Mouse (Mus musculus) kidney, embryonic 15.5 days (tissue): ENCODE results near the gene Thada. TPM values are rescaled to one million over a fixed set of nuclear protein-coding genes. Genes with fewer than 3 reads are reported as not detected.

ENCODE experiments used
- ATAC-seq: fragments of 200-750 bp; cut with Nextera tagmentation; replicated peaks from 2 replicates; pipeline ENCODE4 v1.8.0; 2017; ENCODE audit warnings: moderate TSS enrichment; ENCODE audit not compliant: low FRiP score
- H3K27ac ChIP-seq: fragments of 300-500 bp; sonication (generic); 2 replicates; pipeline ENCODE4 v1.5.1; 2015; ENCODE audit warnings: mild to moderate bottlenecking, inconsistent platforms
- H3K27me3 ChIP-seq: fragments of 300-500 bp; sonication (generic); 2 replicates; pipeline ENCODE4 v1.6.1; 2015; ENCODE audit warnings: inconsistent platforms
- H3K36me3 ChIP-seq: fragments of 300-500 bp; sonication (generic); 2 replicates; pipeline ENCODE4 v1.6.1; 2015; ENCODE audit warnings: inconsistent platforms
- H3K4me1 ChIP-seq: fragments of 300-500 bp; sonication (generic); 2 replicates; pipeline ENCODE4 v1.6.1; 2015; ENCODE audit warnings: inconsistent platforms
- H3K4me2 ChIP-seq: fragments of 300-500 bp; sonication (generic); 2 replicates; pipeline ENCODE4 v1.6.1; 2015; ENCODE audit warnings: moderate library complexity, mild to moderate bottlenecking, inconsistent platforms
- H3K4me3 ChIP-seq: fragments of 300-500 bp; sonication (generic); replicated peaks from 2 replicates; pipeline ENCODE4 v1.5.1; 2015; ENCODE audit warnings: mild to moderate bottlenecking, inconsistent platforms
- H3K9ac ChIP-seq: fragments of 300-500 bp; sonication (generic); 2 replicates; pipeline ENCODE4 v1.6.1; 2015; ENCODE audit warnings: mild to moderate bottlenecking, inconsistent platforms
- H3K9me3 ChIP-seq: fragments of 300-500 bp; sonication (generic); replicated peaks from 2 replicates; pipeline ENCODE4 v1.6.1; 2016; ENCODE audit warnings: inconsistent platforms
- WGBS: fragments of 180-500 bp; shearing (Covaris S2); methylation state at CpG from one replicate; pipeline ENCODE4 v1.1.7; 2015; ENCODE audit warnings: mixed read lengths; 5-methylcytosine and 5-hydroxymethylcytosine counted together
- polyA plus RNA-seq: library from polyadenylated mRNA; unstranded; fragments of >200 nt; fragmentation: Nextera tagmentation; extraction: Ambion mirVana; gene quantifications from 2 replicates; pipeline ENCODE4 v1.2.1, GENCODE M21; 2015

Thada gene
- polyA plus RNA-seq, 1 experiment from 2014 or later: 10.4 TPM

GRCm38 (mm10) chr17:84155029-84155338, 311.0 kb downstream of the Thada start:
- H3K4me1 ChIP-seq: peaks cover 58% of the 10 kb centered on the region
- no peak overlapping the region for H3K4me3 ChIP-seq
- H3K9ac ChIP-seq: no peak overlapping the region
- H3K36me3 ChIP-seq: no peaks in the 10 kb centered on the region
- no peak overlapping the region for H3K4me2 ChIP-seq
- no peak overlapping the region for H3K27ac ChIP-seq
- no peak for ATAC-seq
- no peaks in the 10 kb centered on the region for H3K27me3 ChIP-seq
- no peaks in the 10 kb centered on the region for H3K9me3 ChIP-seq
- WGBS: 89% methylated on average over 6 of the region's 6 CpGs

DNA sequence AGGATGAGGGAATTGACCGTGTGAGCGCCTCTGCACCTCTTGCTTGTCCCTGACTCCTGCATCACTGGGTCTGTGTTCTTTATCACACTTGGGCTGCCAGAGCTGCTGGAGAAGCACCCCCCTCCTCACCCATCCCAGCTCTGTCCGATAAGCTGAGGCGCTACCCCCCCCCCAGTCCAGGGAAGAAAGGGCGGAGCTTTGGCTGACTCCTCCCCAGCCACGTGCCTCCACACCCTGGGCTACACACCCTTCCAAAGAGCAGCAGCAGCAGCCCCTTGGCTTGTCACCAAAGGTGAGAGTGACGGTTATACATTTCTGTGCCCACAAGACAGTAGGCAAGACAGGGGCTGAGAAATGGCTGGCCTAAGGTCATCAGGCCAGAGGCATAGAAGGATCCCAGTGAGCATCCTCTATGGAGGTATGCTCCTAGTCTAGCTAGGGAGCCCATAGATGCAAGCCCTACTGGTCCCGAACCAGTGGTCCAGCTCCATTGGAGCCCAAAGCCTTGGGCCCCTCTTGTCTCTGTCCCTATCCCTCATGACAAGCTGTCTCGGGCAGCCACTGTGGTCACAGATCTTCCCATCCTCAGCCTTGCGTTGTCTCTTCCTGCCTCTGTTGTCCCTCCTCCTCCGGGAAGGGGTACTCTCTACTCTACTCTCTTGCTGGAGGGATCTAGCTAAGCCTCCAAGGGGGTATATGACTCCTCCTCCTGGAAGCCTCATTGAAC, 311.5 kb downstream of the Thada start:
- no peak overlapping the region for H3K27ac ChIP-seq
- peaks cover 61% of the 10 kb centered on the region for H3K4me1 ChIP-seq
- H3K9ac ChIP-seq: no peak overlapping the region
- no peak for ATAC-seq
- no peaks in the 10 kb centered on the region for H3K9me3 ChIP-seq
- H3K4me2 ChIP-seq: no peak overlapping the region
- no peaks in the 10 kb centered on the region for H3K36me3 ChIP-seq
- WGBS: 73% methylated on average over 11 of the region's 11 CpGs
- no peak overlapping the region for H3K4me3 ChIP-seq
- no peaks in the 10 kb centered on the region for H3K27me3 ChIP-seq

GRCm38 (mm10) chr17:84152976-84153786, 312.8 kb downstream of the Thada start:
- H3K27ac ChIP-seq: no peak overlapping the region
- H3K4me2 ChIP-seq: no peak overlapping the region

GRCm38 (mm10) chr17:84152206-84152975, 313.6 kb downstream of the Thada start:
- Histone ChIP-seq H3K27ac (no peak overlapping the region), H3K4me1 (peaks cover 61% of the 10 kb centered on the region), H3K4me3 (no peak overlapping the region), H3K9ac (no peak overlapping the region), H3K36me3 (no peaks in the 10 kb centered on the region), H3K27me3 (no peaks in the 10 kb centered on the region), H3K4me2 (no peak overlapping the region), H3K9me3 (no peaks in the 10 kb centered on the region)
- 44% methylated on average over 6 of the region's 6 CpGs for WGBS
- no peak for ATAC-seq

More at GRCm38 (mm10) chr17:84152976-84153786, 312.8 kb downstream of the Thada start:
- Histone ChIP-seq H3K4me3 (no peak overlapping the region), H3K4me1 (peaks cover 61% of the 10 kb centered on the region), H3K9ac (no peak overlapping the region), H3K36me3 (no peaks in the 10 kb centered on the region), H3K9me3 (no peaks in the 10 kb centered on the region), H3K27me3 (no peaks in the 10 kb centered on the region)
- WGBS: 60% methylated on average over 12 of the region's 12 CpGs
- ATAC-seq: no peak

DNA sequence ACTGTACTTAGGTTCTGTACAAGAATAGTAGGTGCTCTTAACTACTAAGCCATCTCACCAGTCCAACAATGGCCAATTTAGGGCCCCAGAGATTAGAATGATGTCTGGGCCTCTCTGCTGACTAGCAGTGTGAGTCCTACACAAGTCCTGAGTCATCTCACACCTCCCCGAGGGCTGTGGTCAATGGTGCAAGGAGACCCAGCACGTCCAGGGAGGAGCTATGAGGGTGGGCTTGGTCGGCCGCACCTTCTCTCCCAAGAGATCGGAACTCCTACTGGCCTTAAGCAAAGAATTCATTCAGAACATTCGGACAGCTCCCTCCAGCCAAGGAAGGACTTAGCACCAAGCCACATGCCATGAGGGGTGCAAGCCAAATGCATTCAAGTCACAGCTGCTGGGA, 314.7 kb downstream of the Thada start:
- 25% methylated on average over 6 of the region's 6 CpGs for WGBS
- peaks cover 62% of the 10 kb centered on the region for H3K4me1 ChIP-seq
- ATAC-seq: no peak

DNA sequence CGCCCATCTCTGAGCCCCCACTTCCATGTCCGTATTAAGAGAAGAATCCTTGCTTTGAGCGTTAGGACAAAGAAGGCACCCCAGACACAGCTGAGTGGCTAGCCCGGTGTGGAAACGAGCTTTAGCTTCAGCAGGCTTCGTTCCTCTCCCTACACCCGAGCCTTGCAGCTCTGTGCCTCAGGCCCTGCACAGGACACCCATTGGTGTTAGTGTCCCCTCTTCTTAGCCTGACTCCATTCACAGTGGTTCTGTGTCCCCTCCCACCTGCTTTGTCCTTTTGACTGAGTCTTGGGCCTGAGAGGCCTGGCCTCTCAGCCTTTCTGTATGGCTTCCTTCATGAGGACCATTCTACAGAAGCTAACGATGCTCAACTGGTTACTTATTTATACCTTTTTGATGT, 315.7 kb downstream of the Thada start:
- no peaks in the 10 kb centered on the region for H3K27me3 ChIP-seq
- peaks cover 63% of the 10 kb centered on the region for H3K4me1 ChIP-seq
- no peaks in the 10 kb centered on the region for H3K9me3 ChIP-seq
- WGBS: 69% methylated on average over 8 of the region's 8 CpGs
- H3K4me2 ChIP-seq: no peak overlapping the region
- ATAC-seq: no peak
- H3K4me3 ChIP-seq: no peak overlapping the region
- H3K27ac ChIP-seq: no peak overlapping the region
- H3K36me3 ChIP-seq: no peaks in the 10 kb centered on the region
- no peak overlapping the region for H3K9ac ChIP-seq

More for the DNA sequence above, 314.7 kb downstream of the Thada start:
- no peaks in the 10 kb centered on the region for H3K9me3 ChIP-seq
- H3K4me2 ChIP-seq: no peak overlapping the region
- 0 out of 2 replicates have a peak overlapping the region, but pooled peaks have one; percentile 22 for H3K27ac ChIP-seq
- H3K27me3 ChIP-seq: no peaks in the 10 kb centered on the region
- H3K9ac ChIP-seq: no peak overlapping the region
- H3K4me3 ChIP-seq: no peak overlapping the region
- H3K36me3 ChIP-seq: no peaks in the 10 kb centered on the region

DNA sequence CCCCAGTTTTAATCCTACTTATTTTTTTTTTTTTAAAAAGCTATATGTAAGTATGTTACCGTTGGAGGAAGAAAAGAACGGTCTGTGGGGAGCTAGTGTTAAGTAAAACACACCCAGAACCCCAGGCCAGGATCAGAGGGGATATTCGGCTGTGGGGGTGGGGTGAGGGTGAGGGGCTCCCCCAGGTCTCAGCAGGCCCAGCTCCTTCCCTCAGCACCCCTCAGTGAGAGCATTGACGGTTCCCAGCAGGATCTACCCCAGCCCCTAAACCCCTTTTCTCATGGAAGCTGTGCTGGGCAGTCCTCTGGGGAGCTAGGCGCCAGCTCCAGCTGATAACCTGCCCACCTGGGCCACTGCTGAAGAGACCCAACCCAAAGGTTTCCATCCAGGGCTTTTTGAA, 316.4 kb downstream of the Thada start:
- peak overlapping the region; percentile 76; the same call in 1 of the 2 replicates for H3K27ac ChIP-seq
- ATAC-seq: no peak
- no peaks in the 10 kb centered on the region for H3K36me3 ChIP-seq
- H3K9me3 ChIP-seq: no peaks in the 10 kb centered on the region
- no peak overlapping the region for H3K4me2 ChIP-seq
- peaks cover 64% of the 10 kb centered on the region for H3K4me1 ChIP-seq
- 66% methylated on average over 5 of the region's 5 CpGs for WGBS
- H3K9ac ChIP-seq: no peak overlapping the region
- H3K27me3 ChIP-seq: no peaks in the 10 kb centered on the region
- H3K4me3 ChIP-seq: no peak overlapping the region

GRCm38 (mm10) chr17:84148499-84149484, 317.2 kb downstream of the Thada start:
- Histone ChIP-seq H3K4me3 (no peak overlapping the region), H3K9ac (peak overlapping the region; percentile 12; the same call in 1 of the 2 replicates), H3K4me2 (no peak overlapping the region), H3K27ac (peak overlapping the region; percentile 76), H3K4me1 (peaks cover 69% of the 10 kb centered on the region), H3K36me3 (no peaks in the 10 kb centered on the region), H3K9me3 (no peaks in the 10 kb centered on the region), H3K27me3 (no peaks in the 10 kb centered on the region)
- ATAC-seq: peak; percentile 63
- WGBS: 41% methylated on average over 11 of the region's 11 CpGs

DNA sequence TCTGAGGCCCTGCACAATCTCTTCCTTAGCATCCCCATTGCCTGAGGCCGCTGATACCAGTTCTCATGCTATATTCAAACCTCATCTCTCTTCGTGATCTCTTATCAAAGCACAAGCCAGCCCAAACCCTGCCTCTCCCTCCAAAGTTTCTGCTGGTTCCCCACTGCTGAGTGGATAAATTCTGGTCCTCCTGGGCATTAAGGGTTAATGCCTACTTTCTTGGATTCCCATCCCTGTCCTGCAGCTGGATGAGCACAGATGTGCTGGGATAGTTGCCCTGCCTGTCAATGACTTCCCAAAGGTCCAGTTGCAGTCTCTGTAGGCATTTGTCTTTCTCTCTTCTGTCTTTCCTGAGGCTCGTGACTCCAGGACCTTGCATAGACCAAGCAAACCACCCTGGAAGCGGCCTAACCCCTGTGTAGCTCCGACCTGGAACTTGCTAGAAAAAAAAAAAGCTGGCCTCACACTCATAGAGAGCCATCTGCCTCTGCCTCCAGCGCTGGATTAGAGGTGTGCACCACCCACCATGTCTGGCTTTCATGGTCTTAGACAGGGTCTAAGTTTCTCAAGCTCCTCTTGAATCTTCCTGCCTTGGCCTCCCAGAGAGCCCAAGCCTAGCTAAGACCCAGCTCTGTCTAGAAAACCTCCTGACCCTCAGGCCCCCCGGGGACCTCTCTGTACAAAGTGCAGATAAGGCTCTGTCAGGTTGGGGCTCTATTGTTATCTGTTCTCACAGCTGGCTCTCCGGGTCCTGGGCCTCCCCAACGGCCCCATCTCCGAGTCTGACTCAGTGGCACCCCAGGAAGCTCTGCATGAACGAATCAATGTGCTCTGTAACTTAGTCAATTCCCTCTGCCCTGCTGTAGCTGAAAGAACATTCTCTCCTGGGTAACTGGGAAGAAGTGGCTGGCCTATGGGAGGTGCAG, 318.6 kb downstream of the Thada start:
- Histone ChIP-seq H3K36me3 (no peaks in the 10 kb centered on the region), H3K9ac (no peak overlapping the region), H3K27me3 (no peaks in the 10 kb centered on the region), H3K4me3 (no peak overlapping the region), H3K4me2 (no peak overlapping the region), H3K9me3 (no peaks in the 10 kb centered on the region), H3K4me1 (peaks cover 75% of the 10 kb centered on the region), H3K27ac (0 out of 2 replicates have a peak overlapping the region, but pooled peaks have one; percentile 5)
- ATAC-seq: no peak
- 71% methylated on average over 11 of the region's 11 CpGs for WGBS

DNA sequence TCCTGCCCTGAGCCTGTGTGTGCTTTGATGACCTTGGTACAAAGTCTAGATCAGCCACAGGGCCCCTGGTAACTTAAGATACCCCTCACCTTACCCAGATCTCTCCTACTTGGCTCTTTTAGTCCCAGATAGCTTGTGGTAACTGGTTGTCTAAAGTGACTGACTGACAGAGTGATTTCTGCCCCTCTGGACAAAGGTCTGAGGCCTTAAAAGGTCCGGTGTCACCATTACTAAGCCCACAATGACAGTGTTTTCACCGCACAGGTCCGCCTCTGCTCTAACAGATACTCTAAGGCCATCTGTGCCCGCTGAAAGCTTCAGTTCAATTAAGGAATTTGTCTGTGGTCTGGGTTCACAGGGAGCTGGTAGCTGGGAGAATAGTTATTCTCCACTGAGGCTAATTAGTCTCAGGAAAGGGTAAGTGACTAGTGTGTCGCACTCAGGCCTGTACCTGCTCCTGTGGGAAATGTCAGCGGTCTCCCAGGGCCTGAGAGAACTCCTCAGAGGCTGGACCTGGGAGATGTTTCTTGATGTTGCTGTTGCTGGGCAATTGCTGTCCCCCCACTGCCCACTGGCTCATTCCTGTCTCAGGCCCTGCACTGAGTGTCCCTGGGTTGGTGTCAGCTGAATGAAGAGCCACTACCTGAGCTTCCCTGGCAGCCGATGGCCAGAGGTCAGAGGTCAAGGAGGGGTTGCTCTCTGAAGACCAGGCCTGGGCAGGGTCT, 319.4 kb downstream of the Thada start:
- Histone ChIP-seq H3K4me2 (no peak overlapping the region), H3K9me3 (no peaks in the 10 kb centered on the region), H3K27me3 (no peaks in the 10 kb centered on the region), H3K27ac (peak overlapping the region; percentile 78), H3K9ac (no peak overlapping the region), H3K4me3 (no peak overlapping the region), H3K4me1 (peaks cover 79% of the 10 kb centered on the region), H3K36me3 (no peaks in the 10 kb centered on the region)
- ATAC-seq: no peak
- WGBS: 52% methylated on average over 7 of the region's 7 CpGs
